In genomic region chr13:64502833-64503232, GRCm38 (mm10) we compare ENCODE assay signal across 51 mouse cellular contexts. TPM values are rescaled to one million over a fixed set of nuclear protein-coding genes. Genes with fewer than 3 reads are reported as not detected.
"Had no signal": no experiment of that assay in that cellular context is flagged by ENCODE, and none has a peak within 500 bp of the region (broad histone marks: within the 10 kb centered on the region; RNA-seq: fewer than 3 reads in every experiment).

No protein-coding gene starts in this region.

- H3K27me3 ChIP-seq: heart, embryonic 12.5 days; heart, embryonic 13.5 days; heart, embryonic 15.5 days; hindbrain, embryonic 12.5 days; hindbrain, embryonic 13.5 days; hindbrain, embryonic 15.5 days; intestine, embryonic 15.5 days; kidney, embryonic 15.5 days had no signal

- H3K36me3 ChIP-seq: heart, embryonic 10.5 days; heart, embryonic 12.5 days; heart, embryonic 13.5 days; heart, embryonic 15.5 days; hindbrain, embryonic 10.5 days; hindbrain, embryonic 12.5 days; hindbrain, embryonic 13.5 days; hindbrain, embryonic 15.5 days; intestine, embryonic 15.5 days; kidney, embryonic 15.5 days had no signal

- H3K9ac ChIP-seq: heart, embryonic 12.5 days; heart, embryonic 13.5 days; heart, embryonic 15.5 days; hindbrain, embryonic 12.5 days; hindbrain, embryonic 13.5 days; hindbrain, embryonic 14.5 days; hindbrain, embryonic 15.5 days; intestine, embryonic 15.5 days; kidney, embryonic 15.5 days had no signal

- H3K27ac ChIP-seq: heart, adult 2 months; heart, embryonic 10.5 days; heart, embryonic 13.5 days; heart, embryonic 15.5 days; hindbrain, embryonic 10.5 days; hindbrain, embryonic 12.5 days; hindbrain, embryonic 13.5 days; hindbrain, embryonic 14.5 days; hindbrain, embryonic 15.5 days; hindbrain, postnatal 0 days; intestine, embryonic 15.5 days; kidney, embryonic 15.5 days; kidney, postnatal 0 days; layer of hippocampus, adult 2 months had no signal

- DNase-seq: heart, adult 2 months; heart, postnatal 10 days; heart, postnatal 14 days; heart, postnatal 36 days; heart, postnatal 4 days; kidney, adult 11 months; kidney, adult 18-20 months; kidney, adult 2 months; kidney, adult 8-10 months; kidney, adult 9 months; kidney, postnatal 10 days; kidney, postnatal 14 days; kidney, postnatal 25 days; kidney, postnatal 36 days; kidney, postnatal 4 days; layer of hippocampus, adult 9-11 months; layer of hippocampus, postnatal 36 days had no signal

- ATAC-seq: hindbrain, embryonic 16.5 days; hindbrain, postnatal 0 days; inflammation-experienced regulatory T-cells, adult 6 months; intestine, embryonic 15.5 days; intestine, embryonic 16.5 days; intestine, postnatal 0 days had no signal

- H3K9me3 ChIP-seq: heart, embryonic 10.5 days; heart, embryonic 12.5 days; heart, embryonic 13.5 days; heart, embryonic 15.5 days; hindbrain, embryonic 10.5 days; hindbrain, embryonic 12.5 days; hindbrain, embryonic 13.5 days; hindbrain, embryonic 15.5 days; intestine, embryonic 15.5 days; kidney, embryonic 15.5 days had no signal

- H3K4me1 ChIP-seq: heart, embryonic 10.5 days; heart, embryonic 12.5 days; heart, embryonic 13.5 days; heart, embryonic 15.5 days; hindbrain, embryonic 10.5 days; hindbrain, embryonic 12.5 days; hindbrain, embryonic 13.5 days; hindbrain, embryonic 15.5 days; intestine, embryonic 15.5 days; kidney, embryonic 15.5 days had no signal

- H3K4me2 ChIP-seq: heart, embryonic 11.5 days; heart, embryonic 12.5 days; heart, embryonic 13.5 days; heart, embryonic 15.5 days; hindbrain, embryonic 12.5 days; hindbrain, embryonic 13.5 days; hindbrain, embryonic 14.5 days; hindbrain, embryonic 15.5 days; intestine, embryonic 15.5 days; kidney, embryonic 15.5 days had no signal

- H3K4me3 ChIP-seq: heart, adult 2 months; heart, embryonic 10.5 days; heart, embryonic 12.5 days; heart, embryonic 13.5 days; heart, embryonic 15.5 days; hindbrain, embryonic 10.5 days; hindbrain, embryonic 12.5 days; hindbrain, embryonic 13.5 days; hindbrain, embryonic 15.5 days; intestine, embryonic 15.5 days; kidney, embryonic 15.5 days; layer of hippocampus, adult 2 months had no signal

RNA-seq across cellular contexts. Expression of gene Fam240b, which starts 5.2 kb away (rescaled TPM):
- total RNA-seq: heart, adult 2 months; heart, adult 8-10 months; heart, postnatal 10 days; heart, postnatal 14 days; heart, postnatal 25 days; heart, postnatal 36 days; heart, postnatal 4 days; hematopoietic stem cell, adult 5-6 weeks; hindbrain, postnatal 0 days; layer of hippocampus, adult 18-20 months; layer of hippocampus, adult 2 months; layer of hippocampus, adult 8-10 months; layer of hippocampus, postnatal 10 days; layer of hippocampus, postnatal 14 days; layer of hippocampus, postnatal 25 days; layer of hippocampus, postnatal 36 days had no signal
- polyA plus RNA-seq: heart, adult 2 months; heart, embryonic 10.5 days; heart, embryonic 11.5 days; heart, embryonic 12.5 days; heart, embryonic 13.5 days; heart, embryonic 14.5 days; heart, embryonic 15.5 days; heart, embryonic 16.5 days; heart, postnatal 0 days; hindbrain, embryonic 10.5 days; hindbrain, embryonic 11.5 days; hindbrain, embryonic 12.5 days; hindbrain, embryonic 13.5 days; hindbrain, embryonic 14.5 days; hindbrain, embryonic 15.5 days; inflammation-experienced regulatory T-cells, adult 6 months; intestine, embryonic 14.5 days; intestine, embryonic 15.5 days; intestine, embryonic 16.5 days; intestine, postnatal 0 days; kidney, adult 2 months; kidney, embryonic 14.5 days; kidney, embryonic 15.5 days; large intestine, adult 2 months had no signal
